Mouse (Mus musculus): ENCODE data around the gene Zfp831.

The Zfp831 gene

DNA sequence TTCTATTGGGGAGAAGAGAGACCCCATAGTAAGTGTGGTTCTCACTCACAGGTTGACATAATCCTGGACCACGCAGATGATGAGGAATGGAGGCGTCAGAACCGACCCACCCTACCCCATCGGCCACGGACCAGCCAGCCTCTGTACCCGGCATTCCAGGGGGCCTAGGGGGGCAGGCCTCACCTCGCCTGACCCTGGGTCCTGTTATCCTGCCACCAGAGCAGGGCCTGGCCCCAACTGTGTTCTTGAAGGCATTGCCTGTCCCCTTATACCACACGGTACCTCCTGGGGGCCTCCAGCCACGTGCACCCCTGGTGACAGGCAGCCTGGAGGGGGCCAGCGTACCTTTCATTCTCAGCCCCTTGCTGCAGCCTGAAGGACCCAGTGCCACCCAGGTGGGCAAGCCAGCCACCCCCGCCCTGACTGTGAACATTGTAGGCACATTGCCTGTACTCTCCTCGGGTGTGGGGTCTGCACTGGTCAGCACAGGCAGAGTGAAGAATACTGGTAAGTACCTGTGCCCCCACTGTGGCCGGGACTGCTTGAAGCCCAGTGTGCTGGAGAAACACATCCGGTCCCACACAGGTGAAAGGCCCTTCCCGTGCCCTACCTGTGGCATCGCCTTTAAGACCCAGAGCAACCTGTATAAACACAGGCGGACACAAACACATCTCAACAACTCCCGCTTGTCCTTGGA, at the start of gene Zfp831:
Zfp831 (plus strand) TSS at position 87 of the 697 bp plus-strand sequence.
- DNase-seq (ENCODE audit: low spot score in 2 of 2) = no peak

DNA sequence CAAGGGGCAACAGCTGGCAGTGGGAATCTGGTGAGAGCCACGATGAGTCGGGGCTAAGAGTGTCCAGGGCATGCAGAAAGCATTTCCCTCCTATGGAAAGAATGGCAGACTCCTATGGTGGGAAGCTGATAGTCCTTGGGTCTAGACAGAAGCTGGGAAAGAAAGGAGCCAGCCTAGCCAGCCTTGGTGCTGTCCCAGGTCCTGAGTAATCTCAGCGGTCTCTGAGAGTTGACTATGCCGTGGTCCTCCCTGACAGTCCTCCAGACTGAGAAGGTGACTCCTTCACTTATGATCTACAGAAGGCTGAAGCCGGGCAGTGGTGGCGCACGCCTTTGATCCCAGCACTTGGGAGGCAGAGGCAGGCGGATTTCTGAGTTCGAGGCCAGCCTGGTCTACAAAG, 48.4 kb upstream of the Zfp831 start:
- no peak for DNase-seq (ENCODE audit: low spot score in 2 of 2)

DNA sequence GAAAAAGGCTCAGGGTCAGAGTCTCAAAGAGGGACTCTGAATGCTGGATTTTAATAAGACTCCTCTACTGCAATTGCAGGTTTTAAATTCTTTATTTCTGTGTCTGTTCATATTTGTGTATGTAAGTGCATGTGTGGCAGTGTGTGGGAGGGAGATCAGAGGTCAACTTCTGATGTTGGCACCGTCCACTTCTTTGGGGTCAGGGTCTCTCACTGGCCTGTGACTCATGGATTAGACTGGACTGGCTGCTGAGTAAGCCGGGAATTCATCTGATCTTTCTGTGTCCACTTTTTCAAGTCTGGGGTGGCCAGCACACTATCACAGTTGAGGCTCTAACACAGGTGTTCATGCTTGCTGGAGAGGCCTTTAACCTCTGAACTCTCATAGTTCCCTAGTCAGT, 47.7 kb upstream of the Zfp831 start:
- no peak for DNase-seq (ENCODE audit: low spot score in 2 of 2)

DNA sequence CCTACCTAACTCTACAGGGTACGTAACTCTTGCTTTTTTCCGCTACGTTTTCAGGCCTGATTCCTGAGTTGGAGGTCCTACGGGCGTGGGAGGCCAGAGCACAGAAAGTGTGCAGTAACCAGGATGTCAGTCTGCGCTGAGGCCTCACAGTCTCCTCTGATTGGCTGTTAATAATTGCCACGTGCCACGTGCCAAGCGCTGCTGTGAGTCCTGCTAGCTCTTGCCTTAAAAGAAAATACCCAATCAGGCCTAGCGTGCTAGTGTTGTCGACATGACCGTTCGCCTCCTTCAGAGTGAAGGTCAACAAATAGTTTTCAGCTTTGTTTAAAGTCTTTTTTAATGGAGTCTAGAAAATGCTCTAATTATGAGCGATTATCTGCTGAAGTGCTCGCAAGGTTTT, 46.9 kb upstream of the Zfp831 start:
- no peak for DNase-seq (ENCODE audit: low spot score in 2 of 2)

DNA sequence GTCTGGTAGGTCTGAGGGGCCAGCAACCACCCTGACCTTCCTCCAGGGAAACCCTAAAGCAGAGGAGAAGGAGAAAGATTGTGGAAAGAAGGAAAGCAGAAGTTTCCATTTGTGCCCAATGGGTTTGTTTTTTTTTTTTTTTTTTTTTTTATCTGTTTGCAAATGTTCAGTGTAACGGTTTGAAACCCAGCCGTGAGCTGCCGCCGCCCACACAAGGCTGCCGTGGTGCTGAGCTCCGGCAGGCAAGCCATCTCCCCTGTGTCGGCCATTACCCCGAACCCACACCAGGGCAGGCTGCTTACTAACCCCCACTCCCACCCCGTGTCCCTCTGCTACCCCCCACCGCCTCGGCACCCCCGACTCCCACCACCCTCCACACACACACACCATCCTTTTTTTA, 44.9 kb upstream of the Zfp831 start:
- peak; percentile 63 to 74 for DNase-seq (ENCODE audit: low spot score in 2 of 2)

DNA sequence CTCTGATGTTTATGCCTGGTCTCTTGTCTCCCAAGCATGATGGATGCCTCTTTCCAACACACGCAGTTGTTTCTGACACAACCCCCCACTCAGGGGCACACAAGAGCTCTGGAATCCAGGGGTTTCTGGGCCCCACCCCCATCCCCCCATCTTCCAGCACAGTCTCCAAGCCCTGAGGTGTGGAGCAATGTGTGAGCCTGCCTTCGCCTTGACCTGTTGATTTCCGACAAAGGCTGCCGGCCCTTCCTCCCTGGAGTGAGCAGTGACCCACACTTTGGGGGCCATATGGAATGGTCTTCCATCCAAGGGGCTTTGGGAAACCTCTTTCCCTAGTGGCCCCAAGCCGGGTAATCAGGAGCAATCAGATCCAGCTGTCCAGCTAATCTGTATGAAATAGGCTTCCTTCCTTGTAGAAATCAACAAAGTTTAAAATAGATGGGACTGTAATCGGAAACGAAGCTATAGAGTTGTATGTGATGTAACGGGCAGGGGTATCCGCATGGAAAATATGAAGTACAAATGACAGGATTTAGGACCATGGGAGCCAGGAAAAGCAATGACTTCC, 44.2 kb upstream of the Zfp831 start:
- peak in 1 of 2 experiments; percentile 12 for DNase-seq (ENCODE audit: low spot score in 2 of 2)

DNA sequence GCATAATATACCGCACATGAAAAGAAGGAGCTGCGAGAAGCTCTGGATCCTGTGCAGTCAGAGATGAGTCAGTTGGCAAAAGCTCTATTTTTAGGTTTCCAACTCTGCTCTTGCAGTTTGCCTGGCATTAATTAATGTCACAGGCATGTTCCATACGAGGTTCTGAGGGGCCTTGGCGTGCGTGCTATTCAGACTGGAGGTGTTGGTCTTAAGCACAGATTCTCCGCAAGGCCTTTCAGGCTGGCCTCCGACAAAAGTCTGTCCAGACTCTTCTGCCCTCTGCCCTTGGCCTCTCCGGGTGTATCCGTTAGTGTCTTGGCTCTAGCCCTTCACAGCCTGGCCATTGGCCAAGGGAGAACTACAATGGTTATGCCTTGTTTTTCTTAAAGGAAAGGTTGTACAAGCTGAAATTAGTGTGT, 43.5 kb upstream of the Zfp831 start:
- DNase-seq (ENCODE audit: low spot score in 2 of 2) = peak; percentile 56 to 60

DNA sequence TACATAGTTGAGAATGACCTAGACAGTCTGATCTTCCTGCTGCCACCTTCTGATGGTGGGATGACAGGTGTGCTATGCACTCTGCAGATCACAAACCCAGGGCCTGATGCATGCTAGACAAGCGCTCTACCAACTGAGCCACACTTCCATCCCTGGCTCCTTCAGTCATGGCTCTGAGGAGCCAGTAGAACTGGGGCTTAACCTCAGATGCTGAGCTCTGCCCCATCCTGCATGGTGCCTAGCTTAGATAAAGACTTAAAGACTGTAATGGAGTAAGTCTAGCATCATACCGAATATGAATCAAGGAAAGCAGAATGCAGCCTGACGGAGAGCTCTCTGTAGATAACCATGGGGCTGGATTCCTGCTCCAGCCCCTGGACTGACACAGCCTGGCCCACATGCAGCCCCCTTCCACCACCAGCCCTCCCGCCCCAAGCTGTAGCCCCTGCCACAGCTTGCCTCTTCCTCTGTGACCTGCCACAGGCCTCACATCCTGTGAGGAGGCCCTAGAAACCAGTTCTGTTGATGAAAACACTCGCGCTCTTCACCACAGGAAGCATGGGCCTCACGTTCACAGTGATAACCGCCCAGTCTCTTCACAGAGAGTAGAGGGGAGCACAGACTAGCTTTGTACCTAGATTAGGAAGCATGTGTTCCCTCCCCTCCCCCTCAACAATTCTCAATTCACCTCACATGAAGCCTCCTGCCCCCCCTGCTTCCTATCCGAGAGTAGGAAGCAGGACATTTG, 41.2 kb upstream of the Zfp831 start:
- no peak for DNase-seq (ENCODE audit: low spot score in 2 of 2)

DNA sequence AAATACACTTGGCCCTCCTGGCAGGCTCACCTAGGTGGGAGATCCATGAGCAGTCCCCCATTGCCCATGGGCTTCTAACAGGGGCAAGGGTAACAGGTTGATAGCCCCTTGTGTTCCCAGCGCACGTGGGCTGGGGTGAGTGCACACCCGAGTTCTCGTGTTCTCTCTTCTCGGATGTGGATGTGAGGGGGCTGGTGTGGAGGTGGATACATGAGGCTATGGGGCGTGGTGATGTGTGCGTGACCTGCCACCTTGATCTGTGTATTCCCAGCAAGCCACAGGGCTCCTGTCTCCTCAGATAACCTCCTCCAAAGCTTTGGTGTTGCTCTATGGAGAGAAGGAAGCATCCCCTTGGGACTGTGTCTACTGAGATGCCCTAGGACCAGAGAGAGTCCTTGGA, 40.0 kb upstream of the Zfp831 start:
- DNase-seq (ENCODE audit: low spot score in 2 of 2) = no peak

DNA sequence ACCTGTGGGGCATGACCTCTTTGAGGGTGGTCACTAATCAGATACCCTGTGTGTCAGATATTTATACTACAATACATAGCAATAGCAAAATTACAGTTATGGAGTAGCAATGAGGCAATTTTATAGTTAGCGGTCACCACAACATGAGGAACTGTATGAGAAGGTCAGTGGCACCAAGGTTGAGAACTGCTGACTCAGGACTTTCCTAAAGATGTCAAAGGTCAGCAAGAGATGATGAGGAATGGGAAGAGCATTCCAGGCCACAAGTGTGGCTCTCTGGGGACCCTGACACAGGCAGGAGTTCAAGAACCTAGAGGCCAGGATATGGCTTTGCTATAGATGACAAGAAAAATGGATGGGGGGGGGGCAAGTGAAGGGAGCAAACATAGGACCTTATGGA, 38.3 kb upstream of the Zfp831 start:
- no peak for DNase-seq (ENCODE audit: low spot score in 2 of 2)

DNA sequence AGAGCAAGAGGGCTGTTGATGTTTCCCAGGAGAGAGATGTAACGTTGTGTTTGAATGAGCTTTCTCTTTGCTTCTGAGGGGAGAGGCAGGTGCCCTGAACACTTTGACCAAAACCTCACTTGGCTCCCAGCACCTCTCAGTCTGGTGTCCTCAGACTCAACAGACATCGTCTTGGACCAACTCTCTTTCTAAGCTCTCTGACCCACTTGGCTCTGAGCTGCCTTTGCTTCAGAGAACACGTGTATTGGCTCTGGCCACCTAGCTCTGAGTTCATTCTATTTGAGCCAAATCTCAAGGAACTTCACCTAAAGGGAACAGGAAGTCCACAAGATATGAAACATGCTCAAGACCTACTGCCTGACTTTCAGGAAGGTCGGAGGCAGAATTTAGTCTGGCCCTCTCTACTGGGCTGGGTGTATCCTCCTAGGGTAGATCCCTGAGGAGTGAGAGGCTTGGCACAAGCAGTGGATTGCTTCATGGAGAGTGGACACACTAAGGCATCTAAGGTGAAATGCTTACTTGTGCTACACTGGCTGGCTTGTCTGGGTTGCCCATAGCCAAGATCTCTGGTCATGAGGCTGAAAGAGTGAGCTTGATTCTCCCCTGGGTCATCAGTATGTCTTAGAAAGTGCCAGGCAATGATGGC, 37.8 kb upstream of the Zfp831 start:
- DNase-seq (ENCODE audit: low spot score in 2 of 2) = no peak

DNA sequence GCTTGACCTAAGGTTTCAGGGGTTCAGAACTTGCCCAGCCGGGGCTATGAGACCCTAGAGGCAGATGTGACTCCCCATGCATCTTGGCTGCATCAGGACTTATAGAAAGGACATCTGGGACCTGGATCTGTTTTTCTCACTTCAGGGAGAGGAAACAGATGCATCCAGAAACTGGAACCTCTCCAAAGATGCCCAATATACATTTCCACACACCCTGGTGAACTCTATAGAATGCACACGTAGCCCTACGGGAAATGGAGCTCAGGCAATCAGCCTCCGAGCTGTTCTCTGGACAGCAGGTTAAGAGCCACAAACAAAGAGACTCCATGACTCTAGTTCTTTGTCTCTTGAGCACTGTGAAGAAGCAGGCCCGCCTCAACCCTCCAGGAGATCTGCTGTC, 37.0 kb upstream of the Zfp831 start:
- no peak for DNase-seq (ENCODE audit: low spot score in 2 of 2)

DNA sequence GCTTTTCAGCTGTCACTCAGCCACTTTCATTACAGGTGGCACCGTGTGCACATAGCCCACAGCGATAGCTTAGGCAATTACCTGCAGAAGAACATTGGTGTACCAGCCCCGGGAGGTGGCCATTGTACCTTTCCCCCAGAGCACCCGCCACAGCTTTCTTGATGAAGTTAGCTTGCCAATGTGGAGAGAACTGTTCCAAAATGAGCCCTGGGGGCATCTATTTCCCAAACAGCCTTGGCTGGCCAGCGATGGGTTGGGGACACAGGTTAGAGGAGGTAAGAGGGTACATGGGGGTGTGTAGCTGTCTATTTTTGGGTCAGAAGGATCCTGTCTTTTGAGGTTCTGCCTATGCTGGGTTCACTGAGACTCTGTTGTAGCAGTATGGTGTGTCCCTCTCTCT, 33.4 kb upstream of the Zfp831 start:
- DNase-seq (ENCODE audit: low spot score in 2 of 2) = no peak

DNA sequence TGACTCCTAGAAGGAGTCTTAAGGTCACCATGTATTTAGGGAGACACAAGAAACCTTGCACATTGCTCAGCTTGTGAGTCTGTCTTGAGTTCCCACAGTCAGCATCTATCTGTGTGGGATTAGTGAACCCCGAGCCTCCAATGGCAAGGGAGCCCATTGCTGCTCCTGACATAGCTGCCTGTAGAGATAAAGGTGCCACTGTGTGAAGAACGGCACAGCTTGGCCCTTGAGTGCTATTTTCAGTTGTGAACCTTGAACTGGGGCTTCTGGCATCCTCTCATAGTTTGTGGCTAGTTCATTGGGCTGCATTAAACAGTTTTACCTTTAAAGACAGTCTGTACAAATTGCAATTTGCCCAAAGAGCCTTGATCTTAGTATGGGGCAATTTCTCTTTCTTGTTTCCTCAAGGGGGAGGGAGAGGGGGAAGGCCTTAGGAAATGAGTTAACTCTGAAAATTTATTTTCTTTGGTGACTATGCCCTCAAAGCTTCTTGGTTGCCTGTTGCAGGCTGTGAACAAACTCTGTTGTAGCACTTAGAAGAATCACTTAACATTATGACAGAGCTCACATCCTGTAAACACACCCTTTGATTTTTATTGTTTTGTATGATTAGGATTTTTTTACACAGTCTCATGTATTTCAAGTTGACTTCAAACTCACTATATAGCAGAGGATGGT, 30.8 kb upstream of the Zfp831 start:
- DNase-seq (ENCODE audit: low spot score in 2 of 2) = no peak

DNA sequence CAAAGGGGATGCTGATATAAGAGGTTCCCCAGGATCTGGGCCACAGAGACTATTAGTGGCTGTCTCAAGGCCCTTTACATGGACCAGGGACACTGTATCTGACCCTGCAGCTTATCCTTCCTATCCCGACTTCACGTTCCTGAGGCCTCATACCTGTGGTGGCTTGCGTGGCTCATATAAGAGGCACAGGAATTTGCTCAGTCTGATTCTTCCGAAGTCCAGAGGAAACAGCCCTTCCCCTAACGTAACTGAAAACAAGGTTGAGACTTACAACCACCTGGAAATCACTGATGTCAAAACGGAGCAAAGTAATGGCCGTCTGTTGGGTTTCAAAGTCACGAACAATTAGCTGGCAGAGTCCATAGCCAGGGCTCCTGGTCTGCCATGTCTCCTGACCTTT, 30.1 kb upstream of the Zfp831 start:
- no peak for DNase-seq (ENCODE audit: low spot score in 2 of 2)

DNA sequence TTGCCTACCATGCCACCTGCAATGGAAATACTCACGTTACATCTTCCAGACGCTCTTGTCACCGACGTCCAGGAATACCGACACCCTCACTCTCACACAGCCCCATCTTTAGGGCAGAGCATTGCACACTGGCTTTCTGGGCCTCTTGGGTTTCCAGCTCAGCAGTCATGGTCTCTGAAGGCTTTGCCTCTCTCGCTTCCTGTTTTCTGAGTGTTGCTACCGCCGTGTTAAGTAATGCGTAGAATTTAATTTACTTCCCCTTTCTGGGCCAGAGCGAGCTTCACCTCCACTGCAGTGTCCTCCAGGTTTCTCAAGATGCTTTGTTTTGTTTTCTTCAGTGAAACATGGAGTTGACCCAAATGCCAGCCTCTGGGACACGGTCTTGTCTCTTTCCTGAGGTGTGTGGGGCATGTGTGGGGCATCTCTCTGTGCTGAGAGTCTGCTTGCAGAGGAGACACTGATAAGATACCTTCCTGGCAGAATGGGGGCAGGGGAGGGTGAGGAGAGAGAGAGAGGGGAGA, 29.4 kb upstream of the Zfp831 start:
- DNase-seq (ENCODE audit: low spot score in 2 of 2) = no peak

DNA sequence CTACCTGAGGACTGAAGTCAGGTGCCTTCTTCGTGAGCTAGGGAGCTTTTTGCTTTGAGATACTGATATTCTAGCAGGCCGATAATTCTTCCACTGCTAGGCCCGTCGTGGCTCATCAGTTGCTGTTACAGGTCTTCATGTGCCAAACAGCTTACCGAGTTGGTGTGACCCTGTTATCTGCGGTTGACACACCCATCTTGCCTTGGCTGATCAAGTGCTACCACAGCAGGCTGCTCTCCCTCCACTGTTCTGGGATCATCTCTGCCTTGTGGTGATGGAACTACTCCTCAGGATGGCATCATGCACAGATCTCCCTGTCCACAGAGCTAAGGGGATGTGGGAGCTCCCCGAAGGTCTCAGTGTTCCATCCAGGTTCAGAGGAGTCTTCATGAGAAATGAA, 21.5 kb upstream of the Zfp831 start:
- DNase-seq (ENCODE audit: low spot score in 2 of 2) = no peak

DNA sequence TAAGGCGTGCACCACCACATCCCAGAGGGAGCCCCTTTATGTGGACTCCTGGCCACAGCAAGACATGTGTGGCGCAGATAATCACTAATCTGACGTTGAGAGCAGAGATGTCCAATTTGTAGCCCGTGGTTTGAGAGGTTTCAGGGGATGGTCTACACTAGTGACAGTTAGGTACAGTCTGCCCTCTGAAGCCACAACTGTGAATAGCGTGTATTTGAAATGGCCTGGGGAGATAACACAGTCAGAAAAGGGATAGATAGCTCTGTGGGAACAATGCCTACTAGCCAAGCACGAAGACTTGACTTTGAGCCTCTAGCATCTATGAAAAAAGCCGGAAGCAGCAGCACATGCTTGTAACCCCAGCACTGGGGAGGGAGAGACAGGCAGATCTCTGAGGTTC, 18.9 kb upstream of the Zfp831 start:
- no peak for DNase-seq (ENCODE audit: low spot score in 2 of 2)

DNA sequence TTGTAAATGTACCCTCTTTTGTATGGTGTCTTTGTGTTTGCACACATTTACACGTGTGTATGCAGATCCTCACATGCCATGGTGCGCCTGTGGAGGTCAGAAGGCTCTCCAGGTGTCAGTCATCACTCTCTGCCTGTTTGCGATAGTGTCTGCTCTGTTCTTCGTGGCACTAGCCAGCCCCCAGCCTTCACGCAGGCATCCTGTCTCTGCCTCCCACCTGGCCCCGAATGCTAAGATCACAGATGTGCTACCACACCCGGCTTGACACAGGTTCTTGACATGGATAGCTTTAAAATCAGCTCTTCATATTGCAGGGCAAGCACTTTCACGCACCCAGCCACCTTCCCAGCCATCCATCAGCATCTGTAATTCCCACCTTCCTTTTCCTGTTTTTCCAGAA, 16.3 kb upstream of the Zfp831 start:
- no peak for DNase-seq (ENCODE audit: low spot score in 2 of 2)

DNA sequence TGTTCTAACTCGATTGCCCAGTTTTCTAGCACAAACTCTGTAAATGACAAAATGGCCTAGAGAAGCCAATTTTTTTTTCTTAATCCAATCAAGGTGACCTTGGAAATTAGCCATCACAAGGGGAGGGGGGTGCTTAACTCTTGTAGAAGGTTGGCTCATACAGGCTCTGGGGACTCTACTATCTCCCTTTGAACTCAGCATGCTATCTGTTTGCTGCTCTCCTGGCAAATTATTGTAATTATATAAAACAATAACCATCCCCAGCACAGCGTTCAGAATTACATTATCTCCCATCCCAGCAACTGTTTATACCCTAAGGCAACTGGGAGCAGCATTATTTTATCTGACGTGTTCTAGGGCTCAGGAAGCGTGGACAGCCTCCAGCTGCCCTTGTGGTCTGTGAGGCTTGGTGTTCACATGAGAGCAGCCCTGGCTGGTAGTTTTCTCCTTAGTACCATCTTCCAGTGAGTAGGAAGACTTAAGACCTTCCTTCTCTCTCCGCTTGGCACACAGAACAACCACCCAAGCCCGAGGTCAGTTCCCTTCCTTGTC, 14.0 kb upstream of the Zfp831 start:
- no peak for DNase-seq (ENCODE audit: low spot score in 2 of 2)

DNA sequence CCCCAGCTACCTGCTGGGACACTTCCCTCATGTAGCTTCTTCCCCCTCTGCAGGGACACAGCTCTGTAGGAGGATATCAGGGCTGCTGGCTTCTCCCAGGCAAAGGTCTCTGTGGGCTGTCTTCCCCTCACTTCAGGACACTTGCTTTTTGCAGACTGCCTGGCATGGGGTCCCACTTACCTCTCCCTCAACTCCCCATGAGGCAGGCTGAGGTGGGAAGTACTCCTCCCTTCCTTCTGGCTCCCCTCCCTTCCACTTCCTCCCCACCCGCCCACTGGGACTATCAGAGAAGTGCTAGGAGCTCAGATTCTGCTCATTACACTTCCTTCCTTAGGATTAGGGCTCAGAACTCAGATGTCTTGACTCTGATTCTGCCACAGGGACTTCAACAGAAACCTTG, 6.6 kb upstream of the Zfp831 start:
- no peak for DNase-seq (ENCODE audit: low spot score in 2 of 2)

DNA sequence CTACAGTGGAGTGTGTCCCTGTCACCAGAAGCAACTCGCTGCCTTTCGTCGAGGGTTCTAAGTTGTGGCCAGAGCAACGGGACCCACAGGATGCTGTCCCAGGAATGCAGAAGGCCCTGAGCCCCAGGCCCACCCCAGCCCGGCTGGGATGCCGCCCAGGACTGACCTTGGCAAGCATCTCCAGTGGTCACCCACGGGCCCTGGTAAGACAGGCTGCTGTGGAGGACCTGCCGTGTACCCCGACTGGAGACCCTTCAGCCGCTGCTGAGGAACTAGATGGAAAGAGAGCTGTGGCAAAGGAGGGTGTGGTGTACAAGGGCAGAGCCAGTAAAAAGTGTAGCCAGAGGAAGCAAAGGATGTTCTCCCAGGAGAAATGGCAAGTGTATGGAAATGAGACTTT, 1.6 kb downstream of the Zfp831 start:
- DNase-seq (ENCODE audit: low spot score in 2 of 2) = no peak

All from right cerebral cortex, adult 2 months (tissue).